Mouse (Mus musculus): ENCODE results near the gene Zbed3.

Gene Zbed3
- long read RNA-seq, experiment 1, transcript Zbed3-201 (2 exons, 1,894 nt), result major isoform, 6 of 9 reads
- long read RNA-seq, experiment 1, partial matches to known transcripts, result 0 of 9 reads
- long read RNA-seq, experiment 1, other reads (novel, unspliced or antisense), result 3 of 9 reads
- long read RNA-seq, experiment 2, transcript Zbed3-201 (2 exons, 1,894 nt), result major isoform, 10 of 11 reads
- long read RNA-seq, experiment 2, partial matches to known transcripts, result 0 of 11 reads
- long read RNA-seq, experiment 2, other reads (novel, unspliced or antisense), result 1 of 11 reads

- intact Hi-C loops (cut with DNase I), result no loop called here
Measured at GRCm38 (mm10) chr13:95323400-95323799, at the start of gene Zbed3. TSS of gene Zbed3 (plus strand) at chr13:95323612.

DNA sequence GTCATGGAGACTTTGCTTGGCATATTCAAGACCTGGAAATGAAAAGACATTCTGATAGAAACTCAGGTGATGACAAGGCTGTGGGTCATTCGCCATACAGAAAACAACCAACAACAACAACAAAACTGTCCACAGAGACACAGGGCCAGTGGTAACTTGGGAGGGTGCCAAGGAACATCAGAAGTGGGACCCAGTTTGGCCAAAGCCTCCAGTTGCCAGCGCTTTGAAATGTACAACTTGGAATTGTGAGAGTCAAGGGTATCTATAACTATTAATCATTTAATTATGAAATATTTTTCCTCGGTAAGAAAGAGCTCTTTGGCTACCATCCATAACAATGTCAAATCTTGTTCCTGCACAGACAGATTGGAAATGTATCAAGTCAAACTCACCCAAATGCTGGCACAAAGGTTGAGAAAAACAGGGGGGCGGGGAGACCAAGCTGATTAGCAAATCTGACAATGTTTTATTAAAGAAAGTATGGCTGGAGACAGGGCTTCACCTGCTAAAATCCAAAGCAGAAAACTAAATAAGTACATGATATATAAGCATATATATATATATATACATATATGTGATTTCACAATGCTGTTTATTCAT is 44.9 kb upstream of the Zbed3 start:
- intact Hi-C loops (cut with DNase I), result no loop called here

- intact Hi-C loops (cut with DNase I), result loop anchor here (5.0 kb wide), 1 partner anchor 265 kb away; no protein-coding TSS in a partner anchor
Measured at GRCm38 (mm10) chr13:95281740-95282673, 41.4 kb upstream of the Zbed3 start.

GRCm38 (mm10) chr13:95286989-95287388 is 36.4 kb upstream of the Zbed3 start:
- intact Hi-C loops (cut with DNase I), result no loop called here

DNA sequence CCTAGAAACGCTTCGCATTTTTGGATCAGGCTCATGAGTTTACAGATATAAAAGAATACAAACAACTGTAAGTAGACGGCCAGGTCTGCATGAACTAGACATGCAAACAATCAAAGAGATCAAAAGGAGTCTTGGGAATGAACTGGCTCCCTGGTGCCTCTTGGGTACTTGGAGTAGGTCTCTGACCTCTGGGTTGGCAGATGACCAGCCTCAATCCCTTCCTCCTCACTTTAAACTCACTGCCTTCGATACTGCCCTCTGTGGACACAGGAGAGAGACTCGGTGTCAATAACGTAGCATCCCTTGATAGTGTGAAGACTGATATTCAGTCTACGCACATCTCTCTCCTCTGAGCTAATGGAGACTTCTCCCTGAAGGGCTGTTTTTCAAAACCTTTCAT is 35.4 kb upstream of the Zbed3 start:
- intact Hi-C loops (cut with DNase I), result no loop called here

GRCm38 (mm10) chr13:95291983-95292382 is 31.4 kb upstream of the Zbed3 start:
- intact Hi-C loops (cut with DNase I), result no loop called here

- intact Hi-C loops (cut with DNase I), result no loop called here
Measured at GRCm38 (mm10) chr13:95299956-95300355, 23.5 kb upstream of the Zbed3 start.

DNA sequence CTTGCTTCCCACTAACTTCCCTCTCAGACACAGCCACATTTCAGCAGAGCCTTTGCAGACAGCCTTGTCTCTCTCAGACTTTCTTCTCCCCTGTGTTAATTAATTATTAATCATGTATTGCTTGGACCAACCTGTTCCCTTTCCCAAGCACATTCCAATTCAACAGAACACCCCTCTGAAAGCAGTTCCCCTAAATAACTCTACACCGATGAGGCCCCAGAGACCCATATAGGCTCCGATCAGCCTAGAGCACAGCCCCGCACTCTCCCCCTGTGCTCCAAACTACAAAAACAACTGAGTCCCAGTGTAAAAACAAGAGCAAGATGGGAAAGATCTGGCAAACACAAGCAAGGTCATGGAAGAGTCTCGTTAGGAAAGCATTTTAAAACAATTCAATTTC is 16.8 kb upstream of the Zbed3 start:
- intact Hi-C loops (cut with DNase I), result no loop called here

DNA sequence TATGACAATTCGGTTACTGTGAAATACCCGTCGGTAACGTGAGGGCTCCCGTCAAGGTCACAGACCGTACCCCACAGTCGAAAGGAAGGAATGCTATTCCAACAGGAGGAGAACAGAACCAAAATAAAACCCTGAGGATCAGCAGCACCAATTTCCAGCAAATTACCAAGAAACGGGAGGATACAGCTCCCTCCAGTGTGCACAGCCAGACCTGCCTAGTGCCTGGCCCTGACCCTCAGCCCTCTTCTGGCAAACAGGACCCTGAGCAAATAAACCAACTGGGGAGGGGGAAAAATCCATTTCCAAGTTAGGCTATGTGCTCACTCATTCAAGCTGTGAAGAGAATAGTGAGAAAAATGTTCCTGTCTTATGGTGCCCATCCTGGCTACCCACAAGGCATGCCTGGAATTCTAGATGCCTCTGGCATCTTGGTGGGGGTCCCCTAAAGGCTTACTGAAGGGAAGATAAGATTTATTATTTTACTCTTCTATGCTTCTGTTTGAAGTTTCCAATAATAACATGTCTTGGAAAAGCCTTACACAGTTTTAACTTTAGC is 16.2 kb upstream of the Zbed3 start:
- intact Hi-C loops (cut with DNase I), result no loop called here

DNA sequence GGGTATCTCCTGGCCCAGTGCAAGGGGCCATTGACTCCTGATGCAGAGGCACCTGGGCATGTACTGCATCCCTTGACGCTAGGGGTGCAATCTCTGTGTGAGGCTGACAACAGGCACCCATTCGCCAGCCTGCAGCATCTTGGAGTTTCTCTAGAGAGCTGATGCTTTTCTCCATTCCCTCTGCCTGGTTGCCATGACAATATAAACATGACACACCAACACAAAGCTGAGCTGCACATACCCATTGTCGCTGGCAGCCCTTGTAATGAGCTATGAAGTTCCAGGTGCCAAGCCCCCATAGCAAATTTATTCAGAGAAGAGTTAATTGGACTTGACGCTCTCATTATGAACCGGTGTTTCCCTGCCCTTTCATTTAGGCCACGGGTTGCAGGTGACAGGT is 11.4 kb upstream of the Zbed3 start:
- intact Hi-C loops (cut with DNase I), result no loop called here

DNA sequence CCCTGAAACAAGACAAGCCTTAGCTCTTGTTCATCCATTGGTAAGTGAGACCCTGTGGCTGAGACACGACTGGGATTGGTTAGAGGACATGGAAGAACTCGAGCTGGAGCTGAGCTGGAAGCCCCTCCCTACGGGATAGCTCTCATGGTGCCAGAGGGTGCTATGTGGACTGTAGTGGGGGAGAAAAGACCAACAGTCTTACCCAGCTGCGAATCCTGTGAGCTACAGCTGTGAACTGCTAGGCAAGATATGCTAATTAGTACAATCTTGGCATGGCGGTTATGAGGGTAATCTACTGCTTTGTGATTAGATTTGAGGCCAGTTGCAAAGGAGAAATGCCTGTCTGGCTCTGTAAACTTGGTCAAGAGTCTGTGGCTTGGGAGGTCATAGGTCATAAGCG is 4.3 kb upstream of the Zbed3 start:
- intact Hi-C loops (cut with DNase I), result no loop called here

DNA sequence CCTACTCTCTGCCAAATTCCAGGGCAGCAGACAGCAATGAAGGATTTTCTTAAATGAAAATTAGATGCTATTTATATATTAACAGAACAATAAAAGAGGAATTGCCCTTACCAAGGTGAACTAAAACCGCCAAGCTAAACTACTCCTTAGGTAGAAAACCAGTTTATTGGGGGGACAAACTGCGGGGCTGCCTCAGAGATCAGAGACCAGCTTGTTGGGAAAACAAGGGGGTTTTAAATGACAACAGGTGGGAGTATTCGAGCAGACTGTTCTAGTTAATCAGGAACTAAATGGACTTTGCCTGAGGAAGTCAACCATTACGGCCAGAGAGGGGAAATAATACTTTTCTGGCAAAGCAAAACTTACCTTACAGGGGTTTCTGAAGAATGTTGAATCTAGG is 3.0 kb upstream of the Zbed3 start:
- intact Hi-C loops (cut with DNase I), result no loop called here

DNA sequence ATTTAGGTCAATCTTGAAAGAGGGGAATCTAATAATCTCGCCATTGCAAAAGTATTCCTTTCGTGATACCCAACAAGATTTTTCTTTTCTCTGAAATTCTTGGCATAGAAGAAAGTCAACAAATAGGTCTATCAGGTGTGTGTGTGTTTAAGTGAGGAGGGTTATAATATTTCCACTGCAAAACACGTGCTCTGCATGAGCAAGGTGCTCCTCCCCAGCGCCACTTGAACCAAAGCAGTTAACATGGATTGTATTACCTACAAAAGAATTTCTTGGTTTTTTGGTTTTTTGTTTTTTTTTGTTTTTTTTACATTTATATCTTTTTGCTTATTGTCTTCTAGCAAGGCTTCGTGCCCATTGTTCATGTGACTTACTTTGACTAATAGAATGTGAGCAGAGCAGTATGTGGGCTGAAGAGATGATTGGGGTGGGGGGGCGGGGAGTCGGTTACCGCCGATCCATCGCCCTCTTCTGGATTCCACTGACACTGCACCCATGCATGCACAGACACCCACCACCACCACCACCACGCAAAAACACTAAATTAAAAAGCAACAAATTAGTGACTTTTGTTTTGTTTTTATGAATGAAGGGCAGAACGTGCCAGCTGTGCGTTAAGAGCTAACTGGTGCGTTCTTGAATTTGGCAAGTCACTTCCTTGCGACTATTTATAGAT is 676 bp downstream of the Zbed3 start:
- intact Hi-C loops (cut with DNase I), result no loop called here

DNA sequence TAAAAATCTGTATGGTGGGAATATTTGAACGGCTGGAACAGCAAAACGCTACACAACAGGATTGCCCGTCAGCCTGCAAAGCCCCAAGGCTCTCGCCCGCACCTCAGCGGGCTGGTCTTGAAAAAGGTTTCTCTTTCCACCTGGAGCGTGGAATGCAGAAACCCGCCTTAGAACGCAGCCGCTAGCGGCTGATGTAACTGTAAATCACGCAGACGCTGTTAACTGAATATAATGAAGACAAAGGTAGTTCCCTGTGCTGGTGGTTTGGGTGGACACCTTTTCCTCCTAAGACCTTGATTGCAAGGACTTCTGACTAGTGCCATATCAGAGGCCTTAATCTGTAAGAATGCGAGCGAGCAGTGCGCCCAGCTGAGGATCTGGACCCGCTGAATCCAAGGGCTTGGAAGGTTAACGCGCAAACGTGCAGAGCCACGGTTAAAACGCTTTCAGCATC is 1.2 kb downstream of the Zbed3 start:
- intact Hi-C loops (cut with DNase I), result no loop called here

- intact Hi-C loops (cut with DNase I), result no loop called here
Measured at GRCm38 (mm10) chr13:95325080-95325906, 1.9 kb downstream of the Zbed3 start.

DNA sequence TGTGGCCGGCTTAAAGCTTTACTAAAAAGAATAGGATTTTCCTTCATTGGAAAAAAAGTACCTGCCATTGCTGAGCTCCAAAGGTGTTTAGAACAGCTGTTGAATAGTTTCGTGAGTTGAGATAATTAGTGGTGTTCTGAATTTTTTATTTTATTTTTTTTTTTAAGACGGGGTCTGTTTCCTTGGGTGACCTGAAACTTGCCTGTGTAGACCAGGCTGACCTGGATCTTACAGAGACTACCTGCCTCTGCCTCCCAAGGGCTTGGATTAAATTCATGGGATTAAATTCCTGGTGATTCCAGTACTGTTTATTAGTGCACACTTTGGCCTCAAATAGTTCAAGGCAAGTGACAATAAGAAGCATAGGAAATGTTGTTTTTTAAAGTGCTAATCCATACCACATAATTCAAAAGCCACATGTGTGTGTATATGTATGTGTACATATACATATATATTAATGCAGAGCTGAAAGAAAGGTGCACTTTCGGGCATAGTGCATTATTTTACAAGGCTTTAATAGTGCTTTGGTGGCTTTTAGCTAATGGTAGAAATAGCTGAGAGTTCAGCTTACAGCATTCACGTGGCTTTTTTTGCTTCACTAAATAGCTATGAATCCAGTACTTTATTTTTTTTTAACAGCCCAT is 2.6 kb downstream of the Zbed3 start:
- intact Hi-C loops (cut with DNase I), result no loop called here

DNA sequence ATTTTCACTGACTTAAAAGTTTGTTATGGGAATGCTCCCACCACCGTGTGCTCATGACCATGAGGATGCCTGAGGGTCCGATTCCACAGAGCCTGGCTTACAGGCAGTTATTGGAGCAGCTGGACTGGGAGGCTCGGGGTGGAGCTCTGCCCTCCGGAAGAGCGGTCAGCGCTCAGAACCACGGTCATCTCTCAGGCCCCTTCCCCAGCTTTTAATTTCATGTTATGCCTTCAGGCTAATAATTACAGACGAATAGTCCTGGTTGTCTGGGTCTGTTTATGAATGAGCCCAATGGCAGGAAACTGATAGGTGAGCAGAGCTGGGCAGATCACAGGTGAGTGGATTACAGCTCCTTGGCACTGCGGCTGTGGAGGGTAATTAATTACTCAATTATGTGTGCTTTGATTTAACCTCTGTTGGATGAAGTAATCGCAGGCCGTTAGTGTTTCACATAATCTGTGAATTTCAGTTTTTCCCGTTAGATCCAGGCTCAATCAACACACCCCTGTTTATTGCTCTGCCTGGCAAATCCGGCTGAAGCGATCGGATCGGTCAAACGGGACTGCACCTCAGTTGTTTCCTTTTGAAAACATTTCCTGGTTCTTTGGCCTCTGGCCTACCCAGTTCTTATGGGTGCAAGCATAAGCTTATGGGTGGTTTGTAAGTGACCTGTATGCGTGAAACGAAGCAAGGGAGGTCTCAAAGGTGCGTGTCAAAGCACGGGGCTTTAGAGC is 3.4 kb downstream of the Zbed3 start:
- intact Hi-C loops (cut with DNase I), result no loop called here

- intact Hi-C loops (cut with DNase I), result no loop called here
Measured at GRCm38 (mm10) chr13:95327345-95327741, 3.9 kb downstream of the Zbed3 start.

DNA sequence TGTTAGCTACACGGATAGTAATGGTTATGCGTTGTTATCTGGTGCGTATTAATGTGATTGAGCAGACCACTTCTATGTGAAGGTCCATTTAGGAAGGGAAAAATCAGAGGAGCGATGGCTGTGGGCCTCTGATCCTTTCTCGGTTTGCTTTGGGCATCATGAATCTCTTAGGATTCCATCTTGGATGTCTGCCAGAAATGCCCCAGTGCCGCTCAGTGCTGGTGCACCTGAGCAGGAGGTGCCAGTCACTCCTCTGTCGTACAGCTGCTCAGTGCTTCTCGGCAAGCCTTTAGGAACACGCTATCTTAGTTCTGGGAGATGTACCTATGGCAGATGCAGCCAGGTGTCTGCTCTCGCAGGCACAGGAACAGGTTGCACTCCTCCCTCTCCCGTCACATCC is 5.4 kb downstream of the Zbed3 start:
- intact Hi-C loops (cut with DNase I), result no loop called here
